Mouse (Mus musculus) myocyte (in vitro differentiated cells): ENCODE data around the gene Kirrel3. TPM values are rescaled to one million over a fixed set of nuclear protein-coding genes. Genes with fewer than 3 reads are reported as not detected.

Experiments
- H3K27me3 ChIP-seq: one replicate; pipeline ENCODE4 v1.6.1; 2011; ENCODE audit not compliant: control insufficient read depth, insufficient read depth, insufficient read length
- H3K36me3 ChIP-seq: one replicate; pipeline ENCODE4 v1.6.1; 2011; ENCODE audit not compliant: control insufficient read depth, insufficient read depth
- H3K4me2 ChIP-seq: one replicate; pipeline ENCODE4 v1.6.1; 2011; ENCODE audit warnings: low read depth, control low read depth
- H3K4me3 ChIP-seq: one replicate; pipeline ENCODE4 v1.5.1; 2011; ENCODE audit warnings: mild to moderate bottlenecking, control low read depth, moderate library complexity
- H3K79me2 ChIP-seq: one replicate; pipeline ENCODE4 v1.6.1; 2011; ENCODE audit not compliant: control insufficient read depth, insufficient read depth
- H3ac ChIP-seq: one replicate; pipeline ENCODE4 v1.6.1; 2011; ENCODE audit not compliant: control insufficient read depth, insufficient read length
- CEBPB ChIP-seq: IDR thresholded peaks from 2 replicates; pipeline ENCODE4 v1.6.1; 2011; ENCODE audit warnings: mild to moderate bottlenecking, moderate library complexity; ENCODE audit not compliant: poor library complexity, insufficient read depth, severe bottlenecking
- E2F4 ChIP-seq: IDR thresholded peaks from one replicate; pipeline ENCODE4 v1.6.1; 2011; ENCODE audit warnings: mild to moderate bottlenecking, control low read depth, moderate library complexity; ENCODE audit not compliant: insufficient read depth
- MAX ChIP-seq: IDR thresholded peaks from one replicate; pipeline ENCODE4 v1.6.1; 2011; ENCODE audit warnings: low read depth, mild to moderate bottlenecking, control low read depth
- MYOD1 ChIP-seq, 3 experiments: IDR thresholded peaks; one replicate each; pipeline ENCODE4 v1.6.1; 2011; ENCODE audit warnings: control low read depth in 2 of 3, low read depth in 2 of 3, mild to moderate bottlenecking in 2 of 3, moderate library complexity in 1 of 3; ENCODE audit not compliant: insufficient read length in 2 of 3, control insufficient read depth in 1 of 3
- MYOG ChIP-seq, 3 experiments: IDR thresholded peaks; one replicate each; pipeline ENCODE4 v1.6.1; 2011; ENCODE audit warnings: control low read depth in 2 of 3, low read depth in 2 of 3, mild to moderate bottlenecking in 2 of 3; ENCODE audit not compliant: insufficient read length in 2 of 3, control insufficient read depth in 1 of 3, insufficient read depth in 1 of 3
- POLR2A ChIP-seq: IDR thresholded peaks from one replicate; pipeline ENCODE4 v1.6.1; 2011; ENCODE audit warnings: low read depth, mild to moderate bottlenecking, control low read depth, moderate library complexity; ENCODE audit not compliant: insufficient read length
- POLR2AphosphoS2 ChIP-seq: IDR thresholded peaks from one replicate; pipeline ENCODE4 v1.6.1; 2011; ENCODE audit warnings: low read depth, control low read depth; ENCODE audit not compliant: insufficient read length
- REST ChIP-seq: IDR thresholded peaks from one replicate; pipeline ENCODE4 v1.6.1; 2011; ENCODE audit warnings: mild to moderate bottlenecking, control low read depth, moderate library complexity; ENCODE audit not compliant: insufficient read depth, insufficient read length
- SRF ChIP-seq: IDR thresholded peaks from one replicate; pipeline ENCODE4 v1.6.1; 2011; ENCODE audit warnings: low read depth; ENCODE audit not compliant: control insufficient read depth, insufficient read length
- TCF12 ChIP-seq: IDR thresholded peaks from one replicate; pipeline ENCODE4 v1.6.1; 2011; ENCODE audit warnings: mild to moderate bottlenecking, control low read depth; ENCODE audit not compliant: poor library complexity, insufficient read depth, severe bottlenecking
- TCF3 ChIP-seq: IDR thresholded peaks from one replicate; pipeline ENCODE4 v1.6.1; 2011; ENCODE audit warnings: low read depth, control low read depth; ENCODE audit not compliant: insufficient read length
- USF1 ChIP-seq: IDR thresholded peaks from one replicate; pipeline ENCODE4 v1.6.1; 2011; ENCODE audit warnings: low read depth, mild to moderate bottlenecking, control low read depth, moderate library complexity
- polyA plus RNA-seq: library from polyadenylated mRNA; unstranded; fragments of >200 nt; fragmentation: generic; extraction: Trizol; gene quantifications from one replicate; pipeline ENCODE4 v1.2.1, GENCODE M21; 2012; ENCODE audit warnings: missing spikeins

Gene Kirrel3
- polyA plus RNA-seq, 1 experiment: 2.8 TPM

DNA sequence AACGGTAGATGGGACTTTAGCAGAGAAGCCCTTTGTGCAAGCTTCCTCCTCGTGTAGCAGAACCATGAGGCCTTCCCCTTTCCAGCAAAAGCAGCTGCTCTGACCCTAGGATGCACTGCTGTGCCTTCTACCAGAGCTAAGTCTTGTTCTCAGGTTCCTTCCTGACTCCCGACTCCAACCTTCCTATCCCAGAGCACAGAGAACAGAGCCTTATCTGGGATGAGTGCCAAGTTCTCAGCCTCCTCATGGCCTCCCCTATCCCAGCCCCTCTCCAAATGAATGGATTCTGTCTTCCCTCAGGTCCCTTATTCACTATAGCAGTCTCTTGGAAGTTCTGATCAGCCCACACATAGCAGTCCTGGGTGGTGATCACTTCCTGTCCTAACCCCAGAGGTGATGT is 391.5 kb downstream of the Kirrel3 start:
- no peak overlapping the region for H3ac ChIP-seq
- H3K27me3 ChIP-seq: peaks cover 9% of the 10 kb centered on the region
- TF ChIP-seq POLR2AphosphoS2 (no peak), TCF3 (no peak), REST (no peak), POLR2A (no peak), SRF (no peak), CEBPB (no peak), USF1 (no peak), MAX (no peak), MYOG (IDR thresholded peaks at IDR 0.05; ENCODE audit: control insufficient read depth in 1 of 3, insufficient read depth in 1 of 3, insufficient read length in 2 of 3, low read depth in 2 of 3) (no peak), E2F4 (no peak), TCF12 (no peak), MYOD1 (IDR thresholded peaks at IDR 0.05; ENCODE audit: control insufficient read depth in 1 of 3, insufficient read length in 2 of 3, low read depth in 2 of 3) (no peak)
- H3K4me3 ChIP-seq: no peak overlapping the region
- H3K36me3 ChIP-seq: no peaks in the 10 kb centered on the region
- no peaks in the 10 kb centered on the region for H3K79me2 ChIP-seq
- H3K4me2 ChIP-seq: no peak overlapping the region

DNA sequence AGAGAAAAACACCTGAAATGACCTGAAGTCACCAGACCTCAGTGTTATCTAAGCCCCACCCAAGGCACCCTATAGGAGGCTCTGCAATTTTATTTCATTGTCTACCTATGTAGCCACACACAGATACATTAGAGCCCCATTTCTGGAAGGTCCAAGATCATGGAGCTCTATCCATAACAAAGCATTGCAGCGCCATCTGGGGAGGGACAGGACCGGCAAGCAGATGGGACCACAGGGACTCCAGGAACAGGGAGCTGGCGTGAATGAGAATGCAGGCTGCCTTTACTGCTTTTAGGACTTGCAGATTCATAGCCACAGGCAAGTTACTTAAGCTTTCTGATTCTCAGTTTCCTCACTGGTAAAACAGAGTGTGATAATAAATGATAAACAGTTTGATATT is 392.1 kb downstream of the Kirrel3 start:
- Histone ChIP-seq H3ac (no peak overlapping the region), H3K36me3 (no peaks in the 10 kb centered on the region), H3K27me3 (peaks cover 9% of the 10 kb centered on the region), H3K79me2 (no peaks in the 10 kb centered on the region), H3K4me2 (no peak overlapping the region), H3K4me3 (no peak overlapping the region)
- no peak for TF ChIP-seq POLR2A
- TF ChIP-seq SRF: no peak
- no peak for TF ChIP-seq CEBPB

DNA sequence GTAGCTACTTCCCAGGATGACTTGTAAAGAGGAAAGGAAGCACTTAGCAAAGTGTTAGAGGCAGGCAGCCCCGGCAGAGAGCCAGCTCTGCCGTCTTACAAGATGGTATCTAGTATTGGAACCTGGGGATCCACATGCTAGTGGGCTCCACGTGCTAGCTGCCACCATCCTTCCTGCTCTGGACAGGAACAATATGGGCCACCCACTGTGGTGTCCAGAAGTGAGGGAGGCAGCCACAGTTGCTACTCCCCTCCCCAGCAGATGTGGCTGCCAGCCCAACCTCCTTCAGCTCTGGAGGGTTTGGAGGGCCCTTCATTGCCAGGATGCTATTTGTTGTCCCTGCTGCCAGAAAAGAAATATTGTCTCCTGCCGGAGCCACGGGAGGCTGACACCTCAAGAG is 396.1 kb downstream of the Kirrel3 start:
- no peaks in the 10 kb centered on the region for H3K36me3 ChIP-seq
- H3K27me3 ChIP-seq: peaks cover 5% of the 10 kb centered on the region
- no peak overlapping the region for H3ac ChIP-seq
- no peak overlapping the region for H3K4me3 ChIP-seq
- TF ChIP-seq MAX: no peak
- TF ChIP-seq POLR2A: no peak
- TF ChIP-seq REST: no peak
- TF ChIP-seq SRF: no peak
- no peak for TF ChIP-seq USF1
- TF ChIP-seq MYOD1 (IDR thresholded peaks at IDR 0.05; ENCODE audit: control insufficient read depth in 1 of 3, insufficient read length in 2 of 3, low read depth in 2 of 3): no peak
- TF ChIP-seq E2F4: no peak
- TF ChIP-seq CEBPB: no peak
- no peak for TF ChIP-seq POLR2AphosphoS2
- no peak for TF ChIP-seq MYOG (IDR thresholded peaks at IDR 0.05; ENCODE audit: control insufficient read depth in 1 of 3, insufficient read depth in 1 of 3, insufficient read length in 2 of 3, low read depth in 2 of 3)
- no peak for TF ChIP-seq TCF3
- TF ChIP-seq TCF12: no peak
- no peak overlapping the region for H3K4me2 ChIP-seq
- no peaks in the 10 kb centered on the region for H3K79me2 ChIP-seq

DNA sequence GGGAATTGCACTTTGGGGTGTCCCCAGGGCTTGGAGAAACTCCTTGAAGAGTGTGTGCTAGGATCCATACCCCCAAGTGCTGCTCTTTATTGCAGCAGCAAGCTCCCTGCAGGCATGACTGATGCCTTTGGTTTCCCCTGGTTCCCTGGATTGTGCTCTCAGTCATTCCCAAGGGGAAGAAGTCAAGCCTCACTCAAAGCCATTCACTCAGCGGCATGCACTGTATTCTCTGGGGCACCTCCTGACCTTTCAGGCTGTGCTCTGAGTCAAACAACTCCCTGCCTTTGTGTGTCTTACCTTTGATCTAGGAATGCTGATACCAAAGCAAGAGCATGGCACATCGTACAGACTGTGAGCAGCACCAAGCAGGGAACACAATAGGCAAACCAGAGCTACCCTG is 396.5 kb downstream of the Kirrel3 start:
- H3K4me2 ChIP-seq: no peak overlapping the region
- H3K4me3 ChIP-seq: no peak overlapping the region
- no peaks in the 10 kb centered on the region for H3K79me2 ChIP-seq
- TF ChIP-seq POLR2A (no peak), SRF (no peak), POLR2AphosphoS2 (no peak), MYOG (IDR thresholded peaks at IDR 0.05; ENCODE audit: control insufficient read depth in 1 of 3, insufficient read depth in 1 of 3, insufficient read length in 2 of 3, low read depth in 2 of 3) (no peak), TCF3 (no peak), TCF12 (no peak), REST (no peak), MYOD1 (IDR thresholded peaks at IDR 0.05; ENCODE audit: control insufficient read depth in 1 of 3, insufficient read length in 2 of 3, low read depth in 2 of 3) (no peak), E2F4 (no peak), CEBPB (no peak), USF1 (no peak), MAX (no peak)
- no peaks in the 10 kb centered on the region for H3K36me3 ChIP-seq
- H3ac ChIP-seq: no peak overlapping the region
- peaks cover 5% of the 10 kb centered on the region for H3K27me3 ChIP-seq

DNA sequence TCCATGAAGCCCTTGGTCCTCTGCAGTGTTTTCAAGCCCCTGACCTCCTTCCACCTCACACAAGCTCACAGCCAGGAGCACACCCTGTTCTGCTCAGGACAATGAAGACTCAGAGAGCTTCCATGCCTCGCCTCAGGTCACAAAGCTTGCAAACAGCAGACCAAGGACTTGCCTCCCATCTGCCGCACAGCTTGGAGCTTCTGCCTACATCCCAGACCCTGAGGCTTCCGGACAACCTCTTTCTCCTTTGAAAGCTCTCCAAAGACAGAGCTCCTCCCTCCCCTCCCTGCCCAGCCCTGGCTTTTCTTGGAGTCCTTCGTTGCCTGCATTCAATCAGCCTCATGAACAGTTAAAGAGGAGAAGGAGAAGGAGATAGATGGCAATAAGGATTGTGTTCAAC is 397.4 kb downstream of the Kirrel3 start:
- Histone ChIP-seq H3K4me3 (no peak overlapping the region), H3ac (no peak overlapping the region), H3K27me3 (peaks cover 5% of the 10 kb centered on the region), H3K4me2 (no peak overlapping the region), H3K79me2 (no peaks in the 10 kb centered on the region), H3K36me3 (no peaks in the 10 kb centered on the region)
- TF ChIP-seq SRF (no peak), TCF12 (no peak), MYOG (IDR thresholded peaks at IDR 0.05; ENCODE audit: control insufficient read depth in 1 of 3, insufficient read depth in 1 of 3, insufficient read length in 2 of 3, low read depth in 2 of 3) (no peak), E2F4 (no peak), USF1 (no peak), POLR2A (no peak), MAX (no peak), REST (no peak), TCF3 (no peak), MYOD1 (IDR thresholded peaks at IDR 0.05; ENCODE audit: control insufficient read depth in 1 of 3, insufficient read length in 2 of 3, low read depth in 2 of 3) (no peak), POLR2AphosphoS2 (no peak), CEBPB (no peak)
